In genomic region chr1:165187357-165187756, GRCm38 (mm10) we compare ENCODE assay signal across 17 mouse cellular contexts. TPM values are rescaled to one million over a fixed set of nuclear protein-coding genes. Genes with fewer than 3 reads are reported as not detected.
DNase-seq lines count a peak whose midpoint lies in the region; ATAC-seq and TF ChIP-seq lines count a peak whose summit lies in the region.
"Had no signal": no experiment of that assay in that cellular context is flagged by ENCODE, and none has a peak within 500 bp of the region (broad histone marks: within the 10 kb centered on the region; RNA-seq: fewer than 3 reads in every experiment).

No protein-coding gene starts in this region.

- WGBS in hindbrain, embryonic 15.5 days = 48% methylated on average over 5 of the region's 5 CpGs
- WGBS in hindbrain, embryonic 12.5 days = 54% methylated on average over 5 of the region's 5 CpGs
- 63% methylated on average over 5 of the region's 5 CpGs for WGBS in thymus, adult 2 months
- WGBS in midbrain, embryonic 15.5 days = 36% methylated on average over 5 of the region's 5 CpGs

- H3K4me2 ChIP-seq in hindbrain, embryonic 15.5 days = no peak overlapping the region
- no peak overlapping the region for H3K4me2 ChIP-seq in hindbrain, embryonic 12.5 days (replicated peaks)
- no peak overlapping the region for H3K4me2 ChIP-seq in midbrain, embryonic 15.5 days
- H3K4me2 ChIP-seq: heart, embryonic 15.5 days; intestine, embryonic 15.5 days; liver, embryonic 11.5 days; midbrain, embryonic 12.5 days; stomach, embryonic 15.5 days had no signal

- H3K9me3 ChIP-seq in hindbrain, embryonic 15.5 days = no peaks in the 10 kb centered on the region
- no peaks in the 10 kb centered on the region for H3K9me3 ChIP-seq in hindbrain, embryonic 12.5 days (replicated peaks)
- no peaks in the 10 kb centered on the region for H3K9me3 ChIP-seq in midbrain, embryonic 15.5 days
- H3K9me3 ChIP-seq: heart, embryonic 15.5 days; intestine, embryonic 15.5 days; midbrain, embryonic 12.5 days; stomach, embryonic 15.5 days had no signal

- no peak overlapping the region for H3K9ac ChIP-seq in hindbrain, embryonic 15.5 days
- H3K9ac ChIP-seq in hindbrain, embryonic 12.5 days = no peak overlapping the region
- no peak overlapping the region for H3K9ac ChIP-seq in midbrain, embryonic 15.5 days
- H3K9ac ChIP-seq: heart, embryonic 15.5 days; intestine, embryonic 15.5 days; midbrain, embryonic 12.5 days; stomach, embryonic 15.5 days had no signal

- H3K4me3 ChIP-seq in hindbrain, embryonic 15.5 days = no peak overlapping the region
- H3K4me3 ChIP-seq in hindbrain, embryonic 12.5 days = no peak overlapping the region
- H3K4me3 ChIP-seq in thymus, adult 2 months (ENCODE audit: control insufficient read depth, insufficient read depth, low read length) = no peak overlapping the region
- H3K4me3 ChIP-seq in midbrain, embryonic 15.5 days = no peak overlapping the region
- H3K4me3 ChIP-seq: heart, embryonic 15.5 days; intestine, embryonic 15.5 days; midbrain, embryonic 12.5 days; stomach, embryonic 15.5 days had no signal

- H3K4me1 ChIP-seq in hindbrain, embryonic 15.5 days (replicated peaks) = peaks cover 4% of the 10 kb centered on the region; the same call in 1 of the 2 replicates
- H3K4me1 ChIP-seq in hindbrain, embryonic 12.5 days = no peaks in the 10 kb centered on the region; the same call in 1 of the 2 replicates
- peaks cover 35% of the 10 kb centered on the region for H3K4me1 ChIP-seq in thymus, adult 2 months (replicated peaks; ENCODE audit: control insufficient read depth, insufficient read depth, low read length)
- H3K4me1 ChIP-seq in midbrain, embryonic 15.5 days = peaks cover 7% of the 10 kb centered on the region; the same call in 1 of the 2 replicates

- DNase-seq in thymus, adult 2 months = no peak
- no peak for DNase-seq in thymus, postnatal 25 days
- peak; percentile 41 for DNase-seq in thymus, postnatal 4 days
- DNase-seq in adipocyte (ENCODE audit: low spot score) = no peak
- no peak for DNase-seq in embryo, embryonic 9.5 days (ENCODE audit: extremely low spot score)
- DNase-seq: adrenal gland, adult 8-10 months; B cell, adult 2 months; layer of hippocampus, adult 9-11 months had no signal

- H3K27ac ChIP-seq in hindbrain, embryonic 15.5 days (replicated peaks) = no peak overlapping the region
- no peak overlapping the region for H3K27ac ChIP-seq in hindbrain, embryonic 12.5 days
- H3K27ac ChIP-seq in thymus, adult 2 months (ENCODE audit: control insufficient read depth, insufficient read depth, low read length) = peak overlapping the region; percentile 23; the same call in 1 of the 2 replicates
- no peak overlapping the region for H3K27ac ChIP-seq in midbrain, embryonic 15.5 days
- H3K27ac ChIP-seq: heart, embryonic 15.5 days; intestine, embryonic 15.5 days; kidney, postnatal 0 days; midbrain, embryonic 12.5 days; stomach, embryonic 15.5 days had no signal

- peak; percentile 61; the same call in 1 of the 2 replicates for ATAC-seq in hindbrain, embryonic 15.5 days (ENCODE audit: low FRiP score, low read depth)
- ATAC-seq in hindbrain, embryonic 12.5 days (ENCODE audit: low FRiP score) = no peak
- 0 out of 2 replicates have a peak, but pooled peaks have one; percentile 44 for ATAC-seq in midbrain, embryonic 15.5 days (replicated peaks)
- ATAC-seq: intestine, embryonic 15.5 days had no signal

- no peak for TF ChIP-seq CTCF in thymus, adult 2 months (IDR thresholded peaks at IDR 0.05; ENCODE audit: borderline replicate concordance, control insufficient read depth, extremely low read depth, insufficient read depth, low read length, poor library complexity)

- no peaks in the 10 kb centered on the region for H3K27me3 ChIP-seq in hindbrain, embryonic 15.5 days
- no peaks in the 10 kb centered on the region for H3K27me3 ChIP-seq in hindbrain, embryonic 12.5 days
- H3K27me3 ChIP-seq in thymus, adult 2 months (ENCODE audit: control insufficient read depth, insufficient read depth, low read length) = no peaks in the 10 kb centered on the region
- no peaks in the 10 kb centered on the region for H3K27me3 ChIP-seq in midbrain, embryonic 15.5 days (replicated peaks)
- H3K27me3 ChIP-seq: heart, embryonic 15.5 days; intestine, embryonic 15.5 days; midbrain, embryonic 12.5 days; stomach, embryonic 15.5 days had no signal

- no peaks in the 10 kb centered on the region for H3K36me3 ChIP-seq in hindbrain, embryonic 15.5 days
- no peaks in the 10 kb centered on the region for H3K36me3 ChIP-seq in hindbrain, embryonic 12.5 days
- peaks cover 33% of the 10 kb centered on the region for H3K36me3 ChIP-seq in thymus, adult 2 months (ENCODE audit: control insufficient read depth, insufficient read depth, low read length)
- no peaks in the 10 kb centered on the region for H3K36me3 ChIP-seq in midbrain, embryonic 15.5 days (replicated peaks)
- H3K36me3 ChIP-seq: intestine, embryonic 15.5 days; midbrain, embryonic 12.5 days; stomach, embryonic 15.5 days had no signal

- TF ChIP-seq POLR2A in thymus, adult 2 months (IDR thresholded peaks at IDR 0.05; ENCODE audit: control insufficient read depth, extremely low read depth, insufficient read depth, low read length, poor library complexity) = no peak

RNA-seq across cellular contexts. Expression of gene Sft2d2, which starts 6.9 kb away (rescaled TPM):
- 6.8 and 7.3 TPM in 2 replicates for polyA plus RNA-seq in hindbrain, embryonic 15.5 days (2015; fragmentation: Nextera tagmentation; extraction: Ambion mirVana)
- polyA plus RNA-seq in hindbrain, embryonic 12.5 days (2016; fragmentation: Nextera tagmentation; extraction: Ambion mirVana) = 14.3 and 14.4 TPM in 2 replicates
- polyA plus RNA-seq in thymus, adult 2 months (2012; rRNA removed) = 93.3 and 102 TPM in 2 replicates
- 5.4 and 5.9 TPM in 2 replicates for polyA plus RNA-seq in midbrain, embryonic 15.5 days (2015; fragmentation: Nextera tagmentation; extraction: Ambion mirVana)

RNA-seq across cellular contexts. Expression of gene Tbx19, which starts 26.8 kb away (rescaled TPM):
- not detected in 2 replicates for polyA plus RNA-seq in hindbrain, embryonic 15.5 days (2015; fragmentation: Nextera tagmentation; extraction: Ambion mirVana)
- not detected in 2 replicates for polyA plus RNA-seq in hindbrain, embryonic 12.5 days (2016; fragmentation: Nextera tagmentation; extraction: Ambion mirVana)
- polyA plus RNA-seq in thymus, adult 2 months (2012; rRNA removed) = 9.6 and 10.3 TPM in 2 replicates
- polyA plus RNA-seq in midbrain, embryonic 15.5 days (2015; fragmentation: Nextera tagmentation; extraction: Ambion mirVana) = 0.08 TPM in 1 of 2 replicates, not detected in the other
- polyA plus RNA-seq: heart, embryonic 15.5 days; intestine, embryonic 15.5 days; kidney, postnatal 0 days; midbrain, embryonic 12.5 days; stomach, embryonic 15.5 days had no signal

RNA-seq across cellular contexts. Expression of gene Tiprl, which starts 49.4 kb away (rescaled TPM):
- polyA plus RNA-seq in hindbrain, embryonic 15.5 days (2015; fragmentation: Nextera tagmentation; extraction: Ambion mirVana) = 125 and 134 TPM in 2 replicates
- 110 and 116 TPM in 2 replicates for polyA plus RNA-seq in hindbrain, embryonic 12.5 days (2016; fragmentation: Nextera tagmentation; extraction: Ambion mirVana)
- polyA plus RNA-seq in thymus, adult 2 months (2012; rRNA removed) = 34.7 and 38.3 TPM in 2 replicates
- polyA plus RNA-seq in midbrain, embryonic 15.5 days (2015; fragmentation: Nextera tagmentation; extraction: Ambion mirVana) = 150 and 153 TPM in 2 replicates
